Comparison of ENCODE assay signal across 13 mouse cellular contexts in the genomic region with DNA sequence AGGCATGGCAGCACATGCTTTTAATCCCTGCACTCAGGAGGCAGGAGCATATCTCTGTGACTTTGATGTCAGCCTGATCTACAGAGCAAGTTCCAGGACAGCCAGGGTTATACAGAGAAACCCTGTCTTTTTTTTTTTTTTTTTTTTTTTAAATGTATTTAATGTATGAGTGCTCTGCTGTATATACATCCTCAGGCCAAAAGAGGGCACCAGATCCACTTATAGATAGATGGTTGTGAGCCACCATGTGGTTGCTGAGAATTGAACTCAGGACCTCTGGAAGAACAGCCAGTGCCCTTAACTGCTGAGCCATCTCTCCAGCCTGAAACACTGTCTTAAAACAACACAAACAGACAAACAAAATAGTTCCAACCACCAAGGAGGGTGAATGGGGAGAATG. TPM values are rescaled to one million over a fixed set of nuclear protein-coding genes. Genes with fewer than 3 reads are reported as not detected.
DNase-seq lines count a peak whose midpoint lies in the region; ATAC-seq and TF ChIP-seq lines count a peak whose summit lies in the region.
"Had no signal": no experiment of that assay in that cellular context is flagged by ENCODE, and none has a peak within 500 bp of the region (broad histone marks: within the 10 kb centered on the region; RNA-seq: fewer than 3 reads in every experiment).

No protein-coding gene starts in this region.

- peak; percentile 68 for DNase-seq in hindbrain, postnatal 0 days (ENCODE audit: low spot score)
- DNase-seq in A20 (ENCODE audit: low read depth, low spot score) (peak; percentile 48), MN1 (ENCODE audit: low spot score) (peak; percentile 17)
- DNase-seq in induced T-regulatory cell, adult 2 months (ENCODE audit: low read depth): peak; percentile 67
- no peak for DNase-seq in spleen, adult 12 weeks (ENCODE audit: low spot score)
- no peak for DNase-seq in urinary bladder, adult 2 months (ENCODE audit: low spot score)
- no peak for DNase-seq in cerebellum, postnatal 4 days (ENCODE audit: low spot score in 2 of 2)
- DNase-seq: gastrocnemius, postnatal 14 days; layer of hippocampus, postnatal 36 days had no signal

- H3K9ac ChIP-seq in hindbrain, postnatal 0 days (replicated peaks; ENCODE audit: low read length): no peak overlapping the region
- H3K9ac ChIP-seq in hindbrain, embryonic 13.5 days: no peak overlapping the region
- H3K9ac ChIP-seq: embryonic facial prominence, embryonic 13.5 days; hindbrain, embryonic 15.5 days; neural tube, embryonic 13.5 days had no signal

- no peak overlapping the region for H3K4me2 ChIP-seq in hindbrain, postnatal 0 days (ENCODE audit: low read depth, low read length)
- no peak overlapping the region for H3K4me2 ChIP-seq in hindbrain, embryonic 13.5 days
- H3K4me2 ChIP-seq: embryonic facial prominence, embryonic 13.5 days; hindbrain, embryonic 15.5 days; neural tube, embryonic 13.5 days had no signal

- no peaks in the 10 kb centered on the region for H3K9me3 ChIP-seq in hindbrain, postnatal 0 days (ENCODE audit: low read length)
- H3K9me3 ChIP-seq in hindbrain, embryonic 13.5 days: no peaks in the 10 kb centered on the region
- H3K9me3 ChIP-seq: embryonic facial prominence, embryonic 13.5 days; hindbrain, embryonic 15.5 days; neural tube, embryonic 13.5 days had no signal

- H3K4me1 ChIP-seq in hindbrain, postnatal 0 days (ENCODE audit: insufficient read depth, low read length): no peaks in the 10 kb centered on the region
- H3K4me1 ChIP-seq in hindbrain, embryonic 13.5 days (replicated peaks): peaks cover 27% of the 10 kb centered on the region

- no peaks in the 10 kb centered on the region for H3K27me3 ChIP-seq in hindbrain, postnatal 0 days (ENCODE audit: insufficient read depth, low read length)
- no peaks in the 10 kb centered on the region for H3K27me3 ChIP-seq in hindbrain, embryonic 13.5 days
- H3K27me3 ChIP-seq: embryonic facial prominence, embryonic 13.5 days; hindbrain, embryonic 15.5 days; neural tube, embryonic 13.5 days had no signal

- H3K4me3 ChIP-seq in hindbrain, postnatal 0 days (ENCODE audit: low read length): no peak overlapping the region
- H3K4me3 ChIP-seq in hindbrain, embryonic 13.5 days: no peak overlapping the region
- H3K4me3 ChIP-seq: embryonic facial prominence, embryonic 13.5 days; hindbrain, embryonic 15.5 days; neural tube, embryonic 13.5 days had no signal

- peak; percentile 26 for TF ChIP-seq CTCF in hindbrain, postnatal 0 days (IDR thresholded peaks at IDR 0.05; ENCODE audit: low read depth)

- H3K36me3 ChIP-seq in hindbrain, postnatal 0 days (ENCODE audit: insufficient read depth, low read length): peaks cover 18% of the 10 kb centered on the region
- H3K36me3 ChIP-seq in hindbrain, embryonic 13.5 days: peaks cover 29% of the 10 kb centered on the region

- no peak overlapping the region for H3K27ac ChIP-seq in hindbrain, postnatal 0 days
- H3K27ac ChIP-seq in hindbrain, embryonic 13.5 days: no peak overlapping the region
- H3K27ac ChIP-seq: embryonic facial prominence, embryonic 13.5 days; hindbrain, embryonic 15.5 days; neural tube, embryonic 13.5 days had no signal

- no peak for ATAC-seq in hindbrain, postnatal 0 days
- no peak for ATAC-seq in hindbrain, embryonic 13.5 days (ENCODE audit: low FRiP score)

RNA-seq across cellular contexts. Expression of a gene that starts 15.5 kb away (rescaled TPM):
- total RNA-seq in hindbrain, postnatal 0 days (2014; rRNA removed): 94.7 and 105 TPM in 2 replicates
- polyA plus RNA-seq in hindbrain, postnatal 0 days (2015; fragmentation: Nextera tagmentation; extraction: Ambion mirVana): 53.8 and 54.1 TPM in 2 replicates
- 6.9 and 7.9 TPM in 2 replicates for polyA plus RNA-seq in hindbrain, embryonic 13.5 days (2015; fragmentation: Nextera tagmentation; extraction: Ambion mirVana)
- 0.06 TPM in 1 of 2 replicates, not detected in the other for polyA plus RNA-seq in urinary bladder, adult 2 months (2012; rRNA removed)

RNA-seq across cellular contexts. Expression of a gene that starts 33.7 kb away (rescaled TPM):
- 201 and 205 TPM in 2 replicates for total RNA-seq in hindbrain, postnatal 0 days (2014; rRNA removed)
- 329 and 344 TPM in 2 replicates for polyA plus RNA-seq in hindbrain, postnatal 0 days (2015; fragmentation: Nextera tagmentation; extraction: Ambion mirVana)
- 255 and 262 TPM in 2 replicates for polyA plus RNA-seq in hindbrain, embryonic 13.5 days (2015; fragmentation: Nextera tagmentation; extraction: Ambion mirVana)
- 152 and 157 TPM in 2 replicates for polyA plus RNA-seq in urinary bladder, adult 2 months (2012; rRNA removed)

RNA-seq across cellular contexts. Expression of a gene that starts 47.1 kb away (rescaled TPM):
- 41.0 and 177 TPM in 2 replicates for total RNA-seq in hindbrain, postnatal 0 days (2014; rRNA removed)
- 25.5 and 27.6 TPM in 2 replicates for polyA plus RNA-seq in hindbrain, postnatal 0 days (2015; fragmentation: Nextera tagmentation; extraction: Ambion mirVana)
- polyA plus RNA-seq in hindbrain, embryonic 13.5 days (2015; fragmentation: Nextera tagmentation; extraction: Ambion mirVana): 28.8 and 29.4 TPM in 2 replicates
- polyA plus RNA-seq in urinary bladder, adult 2 months (2012; rRNA removed): 14.0 and 18.9 TPM in 2 replicates

Comparison
In these comparisons a context has a peak if more than half of its experiments do, and no peak if none do; other contexts are left out.
1. DNase-seq: peak in hindbrain, postnatal 0 days (single experiment), A20 (single experiment), MN1 (single experiment) and induced T-regulatory cell, adult 2 months (single experiment); none in spleen, adult 12 weeks (single experiment), urinary bladder, adult 2 months (single experiment) and cerebellum, postnatal 4 days (0 of 2).